Mouse (Mus musculus) hindbrain, embryonic 11.5 days (tissue): ENCODE data around the gene Kcnd3. TPM values are rescaled to one million over a fixed set of nuclear protein-coding genes. Genes with fewer than 3 reads are reported as not detected.

ENCODE experiments used
- ATAC-seq: fragments of 200-750 bp; cut with Nextera tagmentation; 2 replicates; pipeline ENCODE4 v1.8.0; 2017; ENCODE audit warnings: mild to moderate bottlenecking, moderate TSS enrichment, moderate library complexity; ENCODE audit not compliant: low FRiP score
- DNase-seq: peaks from one replicate; pipeline ENCODE4 v3.0.0-alpha.2; 2015; ENCODE audit warnings: low spot score
- H3K27ac ChIP-seq: fragments of 300-500 bp; sonication (generic); 2 replicates; pipeline ENCODE4 v1.5.1; 2014; ENCODE audit warnings: mild to moderate bottlenecking, low read depth, low read length
- H3K27me3 ChIP-seq: fragments of 300-500 bp; sonication (generic); 2 replicates; pipeline ENCODE4 v1.6.1; 2014; ENCODE audit warnings: mild to moderate bottlenecking, low read length, moderate library complexity, mixed read lengths; ENCODE audit not compliant: control insufficient read depth, insufficient read depth
- H3K36me3 ChIP-seq: fragments of 300-500 bp; sonication (generic); 2 replicates; pipeline ENCODE4 v1.6.1; 2014; ENCODE audit warnings: mild to moderate bottlenecking, low read length, moderate library complexity, mixed read lengths; ENCODE audit not compliant: control insufficient read depth, insufficient read depth
- H3K4me1 ChIP-seq: fragments of 300-500 bp; sonication (generic); replicated peaks from 2 replicates; pipeline ENCODE4 v1.6.1; 2014; ENCODE audit warnings: low read length, mixed read lengths; ENCODE audit not compliant: control insufficient read depth, insufficient read depth
- H3K4me2 ChIP-seq: fragments of 300-500 bp; sonication (generic); replicated peaks from 2 replicates; pipeline ENCODE4 v1.6.1; 2014; ENCODE audit warnings: mild to moderate bottlenecking, low read depth, low read length
- H3K4me3 ChIP-seq: fragments of 300-500 bp; sonication (generic); 2 replicates; pipeline ENCODE4 v1.5.1; 2014; ENCODE audit warnings: low read depth, low read length
- H3K9ac ChIP-seq: fragments of 300-500 bp; sonication (generic); 2 replicates; pipeline ENCODE4 v1.6.1; 2014; ENCODE audit warnings: low read depth, low read length
- H3K9me3 ChIP-seq: fragments of 300-500 bp; sonication (generic); 2 replicates; pipeline ENCODE4 v1.6.1; 2016; ENCODE audit warnings: low read length; ENCODE audit not compliant: control insufficient read depth
- WGBS: fragments of 180-500 bp; shearing (Covaris S2); extraction: QIAGEN DNeasy Blood & Tissue Kit; methylation state at CpG from one replicate; pipeline ENCODE4 v1.1.7; 2014; 5-methylcytosine and 5-hydroxymethylcytosine counted together
- polyA plus RNA-seq: library from polyadenylated mRNA; unstranded; fragments of >200 nt; fragmentation: Nextera tagmentation; extraction: Ambion mirVana; gene quantifications from 2 replicates; pipeline ENCODE4 v1.2.1, GENCODE M21; 2014

Kcnd3 gene
- 2.5 and 3.0 TPM in 2 replicates for polyA plus RNA-seq

DNA sequence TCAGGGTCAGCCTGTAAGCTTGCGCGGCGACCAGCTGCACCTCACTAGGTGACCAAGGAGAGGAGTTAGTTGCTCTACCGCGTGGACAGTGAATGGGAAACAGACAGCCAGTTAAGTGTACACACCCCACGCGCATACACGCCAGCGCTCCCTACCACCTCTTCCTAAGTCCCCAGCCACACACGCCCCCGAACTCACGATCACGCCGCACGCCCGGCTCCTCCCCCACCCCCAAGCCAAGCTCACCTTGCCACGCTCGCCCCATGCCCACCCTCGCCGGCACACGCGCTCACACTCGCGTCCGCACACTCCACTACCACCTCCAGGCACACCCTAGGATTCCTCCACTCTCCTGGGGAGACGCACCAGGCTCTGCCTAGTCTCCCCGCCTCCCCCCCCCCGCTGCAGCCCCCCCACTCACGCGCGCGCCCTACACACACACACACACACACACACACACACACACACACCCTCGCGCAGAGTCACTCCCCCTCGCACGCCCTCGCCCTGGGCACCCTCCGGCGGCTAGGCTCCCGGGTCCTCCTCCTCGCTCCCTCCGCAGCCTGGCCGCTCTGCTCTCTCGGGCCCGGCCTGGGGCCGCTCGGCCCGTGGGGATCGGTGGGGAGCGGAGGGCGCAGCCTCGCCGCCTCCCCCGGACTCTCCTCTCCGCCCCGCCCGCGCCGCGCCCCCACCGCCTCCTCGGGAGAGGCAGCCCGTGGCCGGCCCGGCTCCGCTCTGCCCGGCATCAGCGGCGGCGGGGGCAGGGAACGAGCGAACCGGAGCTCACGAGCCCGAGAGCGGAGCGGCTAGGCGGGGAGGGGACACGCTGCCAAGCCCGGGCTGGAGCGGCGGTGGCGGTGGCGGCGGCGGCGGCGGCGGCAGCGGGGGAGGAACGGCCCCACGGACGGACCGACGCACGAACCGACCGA is at the start of gene Kcnd3:
Gene Kcnd3 (plus strand): TSS at position 704 of the 929 bp plus-strand sequence.
- WGBS, result 4% methylated on average over 18 of the region's 98 CpGs

DNA sequence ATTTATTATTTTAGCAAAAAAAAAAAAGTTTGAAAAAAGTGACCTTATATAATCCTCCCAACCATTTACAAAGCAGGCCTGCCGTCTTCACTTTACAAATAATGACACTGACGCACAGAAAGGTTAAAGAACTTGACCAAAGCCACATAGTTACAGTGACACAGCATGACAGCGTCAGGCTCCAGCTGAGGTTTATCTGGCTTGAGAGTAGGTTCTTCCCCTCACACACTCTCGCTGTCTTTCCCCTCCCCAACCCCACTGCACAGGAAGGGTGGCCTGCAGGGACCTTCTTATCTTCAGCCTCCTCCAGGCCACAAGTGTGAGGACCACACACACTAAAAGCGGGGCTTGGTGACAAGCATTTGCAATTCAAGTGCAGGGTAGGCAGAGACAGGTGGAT is 49.5 kb upstream of the Kcnd3 start:
- H3K27me3 ChIP-seq, result no peaks in the 10 kb centered on the region
- no peak overlapping the region for H3K4me2 ChIP-seq
- 63% methylated on average over 5 of the region's 5 CpGs for WGBS
- no peaks in the 10 kb centered on the region for H3K9me3 ChIP-seq
- DNase-seq (no peak), ATAC-seq (no peak)
- H3K4me3 ChIP-seq, result no peak overlapping the region
- H3K36me3 ChIP-seq, result no peaks in the 10 kb centered on the region
- no peak overlapping the region for H3K9ac ChIP-seq
- no peak overlapping the region for H3K27ac ChIP-seq
- H3K4me1 ChIP-seq, result no peaks in the 10 kb centered on the region

More for the DNA sequence above, at the start of gene Kcnd3:
- Histone ChIP-seq H3K27ac (peak within 1 kb of the TSS; percentile 27; the same call in 1 of the 2 replicates), H3K27me3 (peaks cover 15% of the 10 kb centered on the region), H3K4me2 (peak within 1 kb of the TSS; percentile 100), H3K36me3 (no peaks in the 10 kb centered on the region), H3K4me1 (peaks cover 3% of the 10 kb centered on the region; the same call in 1 of the 2 replicates), H3K9me3 (no peaks in the 10 kb centered on the region), H3K4me3 (peak within 1 kb of the TSS; percentile 45), H3K9ac (peak within 1 kb of the TSS; percentile 79)
- DNase-seq, result peak; percentile 73
- ATAC-seq, result peak; percentile 81

DNA sequence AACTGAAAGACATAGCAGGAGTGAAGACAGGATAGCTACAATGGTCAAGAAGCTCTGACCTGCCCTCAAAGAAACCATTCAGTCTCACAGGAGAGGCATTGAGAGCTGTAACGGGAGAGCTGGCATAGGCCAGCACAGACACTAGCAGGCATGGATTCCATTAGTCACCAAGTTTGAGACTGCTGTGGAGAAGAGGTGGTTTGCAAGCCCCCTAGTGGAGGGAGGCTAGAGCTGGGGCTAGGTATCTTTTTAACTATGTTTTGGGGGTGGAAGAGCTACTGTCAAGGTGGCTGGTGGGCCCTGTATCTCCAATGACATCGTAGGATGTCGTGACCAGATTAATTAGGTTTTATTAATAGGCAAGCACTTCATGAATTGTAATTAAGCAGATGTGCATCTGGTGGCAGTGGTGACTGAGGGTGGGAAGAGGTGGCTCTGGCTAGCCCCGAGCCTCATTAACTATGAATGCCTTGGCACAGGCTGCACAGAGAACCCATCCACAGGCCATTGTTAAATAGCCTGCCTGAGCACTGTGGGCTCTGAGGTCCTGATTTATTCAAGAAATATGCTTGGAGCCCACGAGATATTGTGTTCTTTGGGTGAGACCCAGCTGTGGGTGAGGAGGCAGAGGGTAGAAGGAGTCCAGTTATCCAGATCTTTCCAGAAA is 48.6 kb upstream of the Kcnd3 start:
- WGBS, result 58% methylated on average over 5 of the region's 5 CpGs
- DNase-seq, result peak; percentile 23
- Histone ChIP-seq H3K4me1 (no peaks in the 10 kb centered on the region), H3K4me2 (no peak overlapping the region), H3K9me3 (no peaks in the 10 kb centered on the region), H3K36me3 (no peaks in the 10 kb centered on the region), H3K27ac (no peak overlapping the region), H3K4me3 (no peak overlapping the region), H3K9ac (no peak overlapping the region), H3K27me3 (no peaks in the 10 kb centered on the region)
- ATAC-seq, result peak; percentile 43; the same call in 1 of the 2 replicates

GRCm38 (mm10) chr3:105404077-105404446 is 48.1 kb upstream of the Kcnd3 start:
- H3K9me3 ChIP-seq, result no peaks in the 10 kb centered on the region
- H3K4me1 ChIP-seq, result no peaks in the 10 kb centered on the region
- WGBS, result 72% methylated on average over 4 of the region's 4 CpGs
- H3K36me3 ChIP-seq, result no peaks in the 10 kb centered on the region
- no peak overlapping the region for H3K4me3 ChIP-seq
- ATAC-seq (no peak), DNase-seq (no peak)
- no peak overlapping the region for H3K27ac ChIP-seq
- H3K9ac ChIP-seq, result no peak overlapping the region
- no peaks in the 10 kb centered on the region for H3K27me3 ChIP-seq
- H3K4me2 ChIP-seq, result no peak overlapping the region

GRCm38 (mm10) chr3:105405516-105405915 is 46.6 kb upstream of the Kcnd3 start:
- Histone ChIP-seq H3K4me1 (no peaks in the 10 kb centered on the region), H3K4me3 (no peak overlapping the region), H3K27me3 (no peaks in the 10 kb centered on the region), H3K9me3 (no peaks in the 10 kb centered on the region), H3K9ac (no peak overlapping the region), H3K4me2 (no peak overlapping the region), H3K27ac (no peak overlapping the region), H3K36me3 (no peaks in the 10 kb centered on the region)
- DNase-seq (no peak), ATAC-seq (no peak)
- WGBS, result 89% methylated on average over 7 of the region's 7 CpGs

- Histone ChIP-seq H3K27me3 (no peaks in the 10 kb centered on the region), H3K4me1 (no peaks in the 10 kb centered on the region), H3K27ac (no peak overlapping the region), H3K4me2 (no peak overlapping the region), H3K9me3 (no peaks in the 10 kb centered on the region), H3K4me3 (no peak overlapping the region), H3K9ac (no peak overlapping the region), H3K36me3 (no peaks in the 10 kb centered on the region)
- 63% methylated on average over 7 of the region's 7 CpGs for WGBS
- no peak for DNase-seq
- no peak for ATAC-seq
These were observed 46.1 kb upstream of the Kcnd3 start for GRCm38 (mm10) chr3:105406036-105406435.

- Histone ChIP-seq H3K36me3 (no peaks in the 10 kb centered on the region), H3K4me1 (no peaks in the 10 kb centered on the region), H3K27ac (no peak overlapping the region), H3K9ac (no peak overlapping the region), H3K27me3 (no peaks in the 10 kb centered on the region), H3K4me2 (no peak overlapping the region), H3K4me3 (no peak overlapping the region), H3K9me3 (no peaks in the 10 kb centered on the region)
- DNase-seq (peak; percentile 20), ATAC-seq (peak; percentile 75)
- WGBS, result 68% methylated on average over 3 of the region's 3 CpGs
These were observed 43.9 kb upstream of the Kcnd3 start for GRCm38 (mm10) chr3:105408211-105408610.

DNA sequence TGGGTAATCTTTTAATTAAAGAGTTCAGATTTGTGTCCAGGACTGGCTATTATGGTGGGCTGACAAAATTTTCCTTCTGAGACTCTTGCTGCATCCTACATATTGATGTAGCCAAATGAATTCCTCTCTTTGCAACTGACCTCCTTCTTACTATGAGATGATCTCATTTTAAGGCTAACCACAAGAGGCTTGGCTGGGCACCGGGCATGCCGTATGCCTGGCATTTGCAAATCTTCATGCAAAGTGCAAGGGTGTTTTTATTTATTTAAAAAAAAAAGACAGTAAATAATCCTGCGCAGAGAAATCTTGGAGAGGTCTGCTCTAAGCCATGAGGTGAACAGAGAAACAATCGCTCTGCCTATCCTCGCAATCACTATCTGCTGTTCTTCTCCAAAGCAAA is 41.3 kb upstream of the Kcnd3 start:
- Histone ChIP-seq H3K27ac (no peak overlapping the region), H3K4me2 (no peak overlapping the region), H3K9me3 (no peaks in the 10 kb centered on the region), H3K4me3 (no peak overlapping the region), H3K36me3 (no peaks in the 10 kb centered on the region), H3K4me1 (no peaks in the 10 kb centered on the region), H3K27me3 (no peaks in the 10 kb centered on the region), H3K9ac (no peak overlapping the region)
- WGBS, result 93% methylated on average over 5 of the region's 5 CpGs
- ATAC-seq, result no peak
- DNase-seq, result no peak
